Mouse (Mus musculus) embryonic fibroblast, embryonic 13.5 days (primary cell): ENCODE results near the gene Gm20388.
A peak's percentile ranks its signal among the peaks of the same experiment; 100 is the strongest.

Source experiments
- CTCF ChIP-seq: IDR thresholded peaks from 2 replicates; pipeline ENCODE4 v1.5.1; 2011; ENCODE audit warnings: mild to moderate bottlenecking, control low read depth, low read length, moderate library complexity, borderline replicate concordance; ENCODE audit not compliant: insufficient read depth
- POLR2A ChIP-seq: IDR thresholded peaks from 2 replicates; pipeline ENCODE4 v1.6.1; 2011; ENCODE audit warnings: low read depth, mild to moderate bottlenecking, control low read depth, low read length, moderate library complexity

DNA sequence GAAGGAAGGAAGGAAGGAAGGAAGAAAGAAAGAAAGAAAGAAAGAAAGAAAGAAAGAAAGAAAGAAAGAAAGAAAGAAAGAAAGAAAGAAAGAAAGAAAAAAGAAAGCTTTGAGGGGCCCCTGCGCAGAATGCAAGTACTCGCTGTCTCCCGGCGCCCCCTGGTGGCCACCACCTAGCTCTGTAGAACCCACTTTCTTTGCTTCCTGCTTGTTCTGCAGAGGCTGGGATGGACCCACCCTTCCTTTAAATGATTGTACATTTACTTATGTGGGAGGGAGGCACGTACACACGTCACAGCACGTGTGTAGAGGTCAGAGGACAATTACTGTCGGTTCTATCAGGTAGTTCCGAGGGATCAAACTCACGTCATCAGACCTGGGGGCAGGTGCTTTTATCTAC is 167.4 kb downstream of the Gm20388 start:
- TF ChIP-seq CTCF (peak; percentile 48), POLR2A (no peak)
